Mouse (Mus musculus): ENCODE measurements around the gene Gm44790.

Gene Gm44790

GRCm38 (mm10) chr6:86404100-86404861 lies 22.2 kb upstream of the Gm44790 start, which contains the start of gene Tia1:
Gene Tia1 (plus strand): TSS chr6:86404219.
- DNase-seq (ENCODE audit: low read depth): peak; percentile 93

- no peak for DNase-seq (ENCODE audit: low read depth)
Measured at GRCm38 (mm10) chr6:86404996-86405395, 21.5 kb upstream of the Gm44790 start.

GRCm38 (mm10) chr6:86406306-86406705 lies 20.2 kb upstream of the Gm44790 start:
- no peak for DNase-seq (ENCODE audit: low read depth)

GRCm38 (mm10) chr6:86418711-86419110 lies 7.7 kb upstream of the Gm44790 start:
- no peak for DNase-seq (ENCODE audit: low read depth)

GRCm38 (mm10) chr6:86419239-86419638 lies 7.2 kb upstream of the Gm44790 start:
- no peak for DNase-seq (ENCODE audit: low read depth)

- DNase-seq (ENCODE audit: low read depth): no peak
Measured at GRCm38 (mm10) chr6:86420491-86420890, 6.0 kb upstream of the Gm44790 start.

GRCm38 (mm10) chr6:86431531-86431930 lies 5.1 kb downstream of the Gm44790 start:
- no peak for DNase-seq (ENCODE audit: low read depth)

- DNase-seq (ENCODE audit: low read depth): no peak
Measured at GRCm38 (mm10) chr6:86433696-86434095, 7.2 kb downstream of the Gm44790 start.

- DNase-seq (ENCODE audit: low read depth): peak; percentile 24
Measured at GRCm38 (mm10) chr6:86437711-86438110, 11.3 kb downstream of the Gm44790 start.

GRCm38 (mm10) chr6:86438272-86439118 lies 12.0 kb downstream of the Gm44790 start, which contains the start of gene C87436:
Gene C87436 (plus strand): TSS chr6:86438374.
- peak; percentile 96 for DNase-seq (ENCODE audit: low read depth)

GRCm38 (mm10) chr6:86439119-86439496 lies 12.7 kb downstream of the Gm44790 start:
- no peak for DNase-seq (ENCODE audit: low read depth)

- DNase-seq (ENCODE audit: low read depth): no peak
Measured at GRCm38 (mm10) chr6:86439531-86439930, 13.1 kb downstream of the Gm44790 start.

- no peak for DNase-seq (ENCODE audit: low read depth)
Measured at GRCm38 (mm10) chr6:86441571-86441970, 15.1 kb downstream of the Gm44790 start.

- no peak for DNase-seq (ENCODE audit: low read depth)
Measured at GRCm38 (mm10) chr6:86445551-86445950, 19.1 kb downstream of the Gm44790 start.

- DNase-seq (ENCODE audit: low read depth): no peak
Measured at GRCm38 (mm10) chr6:86446927-86447568, 20.6 kb downstream of the Gm44790 start.

GRCm38 (mm10) chr6:86456727-86457126 lies 30.3 kb downstream of the Gm44790 start:
- DNase-seq (ENCODE audit: low read depth): no peak

- DNase-seq (ENCODE audit: low read depth): no peak
Measured at GRCm38 (mm10) chr6:86463079-86463478, 36.6 kb downstream of the Gm44790 start.

- DNase-seq (ENCODE audit: low read depth): no peak
Measured at GRCm38 (mm10) chr6:86471317-86471716, 44.9 kb downstream of the Gm44790 start.

GRCm38 (mm10) chr6:86471760-86472099 lies 45.3 kb downstream of the Gm44790 start:
- no peak for DNase-seq (ENCODE audit: low read depth)

- peak; percentile 97 for DNase-seq (ENCODE audit: low read depth)
Measured at GRCm38 (mm10) chr6:86472100-86472955, 45.9 kb downstream of the Gm44790 start.

GRCm38 (mm10) chr6:86473077-86473476 lies 46.6 kb downstream of the Gm44790 start:
- no peak for DNase-seq (ENCODE audit: low read depth)

GRCm38 (mm10) chr6:86474072-86474471 lies 47.6 kb downstream of the Gm44790 start:
- no peak for DNase-seq (ENCODE audit: low read depth)

Measured in fibroblast of lung, adult 2 months (primary cell).